Mouse (Mus musculus) hindbrain, embryonic 11.5 days (tissue): ENCODE results near the gene Dhtkd1. TPM values are rescaled to one million over a fixed set of nuclear protein-coding genes. Genes with fewer than 3 reads are reported as not detected.
"Not testable (repeated sequence)": the region's sequence is repeated elsewhere in the genome, so short reads cannot be mapped to it uniquely, and the experiment has no call there.

Source experiments
- ATAC-seq: fragments of 200-750 bp; cut with Nextera tagmentation; 2 replicates; pipeline ENCODE4 v1.8.0; 2017; ENCODE audit warnings: mild to moderate bottlenecking, moderate TSS enrichment, moderate library complexity; ENCODE audit not compliant: low FRiP score
- DNase-seq: peaks from one replicate; pipeline ENCODE4 v3.0.0-alpha.2; 2015; ENCODE audit warnings: low spot score
- H3K27ac ChIP-seq: fragments of 300-500 bp; sonication (generic); 2 replicates; pipeline ENCODE4 v1.5.1; 2014; ENCODE audit warnings: mild to moderate bottlenecking, low read depth, low read length
- H3K27me3 ChIP-seq: fragments of 300-500 bp; sonication (generic); 2 replicates; pipeline ENCODE4 v1.6.1; 2014; ENCODE audit warnings: mild to moderate bottlenecking, low read length, moderate library complexity, mixed read lengths; ENCODE audit not compliant: control insufficient read depth, insufficient read depth
- H3K36me3 ChIP-seq: fragments of 300-500 bp; sonication (generic); 2 replicates; pipeline ENCODE4 v1.6.1; 2014; ENCODE audit warnings: mild to moderate bottlenecking, low read length, moderate library complexity, mixed read lengths; ENCODE audit not compliant: control insufficient read depth, insufficient read depth
- H3K4me1 ChIP-seq: fragments of 300-500 bp; sonication (generic); replicated peaks from 2 replicates; pipeline ENCODE4 v1.6.1; 2014; ENCODE audit warnings: low read length, mixed read lengths; ENCODE audit not compliant: control insufficient read depth, insufficient read depth
- H3K4me2 ChIP-seq: fragments of 300-500 bp; sonication (generic); replicated peaks from 2 replicates; pipeline ENCODE4 v1.6.1; 2014; ENCODE audit warnings: mild to moderate bottlenecking, low read depth, low read length
- H3K4me3 ChIP-seq: fragments of 300-500 bp; sonication (generic); 2 replicates; pipeline ENCODE4 v1.5.1; 2014; ENCODE audit warnings: low read depth, low read length
- H3K9ac ChIP-seq: fragments of 300-500 bp; sonication (generic); 2 replicates; pipeline ENCODE4 v1.6.1; 2014; ENCODE audit warnings: low read depth, low read length
- H3K9me3 ChIP-seq: fragments of 300-500 bp; sonication (generic); 2 replicates; pipeline ENCODE4 v1.6.1; 2016; ENCODE audit warnings: low read length; ENCODE audit not compliant: control insufficient read depth
- WGBS: fragments of 180-500 bp; shearing (Covaris S2); extraction: QIAGEN DNeasy Blood & Tissue Kit; methylation state at CpG from one replicate; pipeline ENCODE4 v1.1.7; 2014; 5-methylcytosine and 5-hydroxymethylcytosine counted together
- polyA plus RNA-seq: library from polyadenylated mRNA; unstranded; fragments of >200 nt; fragmentation: Nextera tagmentation; extraction: Ambion mirVana; gene quantifications from 2 replicates; pipeline ENCODE4 v1.2.1, GENCODE M21; 2014

Gene Dhtkd1
- polyA plus RNA-seq, 1 experiment from 2014 or later: 8.4 TPM

DNA sequence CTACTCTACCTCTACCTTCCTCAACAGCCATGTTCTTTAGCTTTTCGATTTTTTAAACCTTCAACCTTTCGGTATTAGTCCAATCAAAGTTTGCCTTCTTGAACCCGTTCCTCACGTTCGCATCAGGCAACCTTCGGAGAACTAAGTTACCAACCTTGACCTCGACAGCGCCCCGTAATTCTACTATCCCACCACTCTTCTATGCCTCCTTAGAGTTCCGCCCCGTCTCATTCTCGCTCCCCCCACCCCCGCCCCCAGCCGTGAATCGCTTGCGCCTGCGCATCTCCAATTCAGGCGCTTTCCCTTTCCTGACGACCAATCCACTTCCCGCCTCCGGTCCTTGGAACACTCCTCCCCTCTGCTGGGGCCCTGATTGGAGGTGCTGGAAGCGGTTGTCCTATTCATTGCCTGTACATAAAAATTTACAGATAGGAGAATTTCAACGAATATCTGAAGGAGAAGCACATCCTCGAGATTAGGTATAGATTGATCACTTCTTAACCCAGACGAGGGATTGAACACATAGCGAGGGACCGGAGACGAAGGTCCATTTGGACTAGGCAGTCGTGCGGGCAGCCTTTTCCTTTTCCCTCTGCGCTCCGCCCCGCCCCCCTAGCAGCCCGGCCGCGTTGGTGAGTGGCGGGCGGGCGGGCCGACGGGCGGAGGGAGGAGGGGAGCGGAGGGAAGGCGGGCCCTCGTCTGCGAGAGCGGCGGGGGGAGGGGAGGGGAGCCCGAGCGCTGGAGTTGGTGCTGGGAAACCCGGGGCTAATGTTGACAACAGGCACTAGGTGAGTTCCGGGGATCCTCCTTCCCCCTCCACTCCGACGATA is 8.4 kb upstream of the Dhtkd1 start, which contains the start of gene Upf2:
Upf2 (plus strand) TSS at position 704 of the 830 bp plus-strand sequence.
- Histone ChIP-seq H3K27me3 (no peaks in the 10 kb centered on the region), H3K4me2 (peak within 1 kb of the TSS; percentile 86), H3K9ac (peak within 1 kb of the TSS; percentile 93), H3K4me3 (peak within 1 kb of the TSS; percentile 90), H3K27ac (peak within 1 kb of the TSS; percentile 80), H3K4me1 (no peaks in the 10 kb centered on the region), H3K36me3 (no peaks in the 10 kb centered on the region), H3K9me3 (no peaks in the 10 kb centered on the region)
- WGBS: under 1% methylated on average over 41 of the region's 54 CpGs
- peak; percentile 97 for ATAC-seq
- DNase-seq: peak; percentile 95

GRCm38 (mm10) chr2:5950305-5950704 is 7.7 kb upstream of the Dhtkd1 start:
- H3K4me1 ChIP-seq: no peaks in the 10 kb centered on the region
- H3K27ac ChIP-seq: no peak overlapping the region
- H3K27me3 ChIP-seq: no peaks in the 10 kb centered on the region
- peak overlapping the region; percentile 90 for H3K4me3 ChIP-seq
- H3K36me3 ChIP-seq: no peaks in the 10 kb centered on the region
- WGBS: 19% methylated on average over 6 of the region's 6 CpGs
- H3K9me3 ChIP-seq: no peaks in the 10 kb centered on the region
- DNase-seq (peak; percentile 34), ATAC-seq (no peak)
- H3K9ac ChIP-seq: peak overlapping the region; percentile 93
- peak overlapping the region; percentile 48 for H3K4me2 ChIP-seq

GRCm38 (mm10) chr2:5949821-5950220 is 7.2 kb upstream of the Dhtkd1 start:
- H3K4me2 ChIP-seq: peak overlapping the region; percentile 48; the same call in 1 of the 2 replicates
- H3K4me1 ChIP-seq, H3K9me3 ChIP-seq, H3K27me3 ChIP-seq, H3K36me3 ChIP-seq, DNase-seq, H3K4me3 ChIP-seq, ATAC-seq, H3K9ac ChIP-seq, H3K27ac ChIP-seq: not testable (repeated sequence)
- WGBS: 95% methylated on average over 8 of the region's 9 CpGs

DNA sequence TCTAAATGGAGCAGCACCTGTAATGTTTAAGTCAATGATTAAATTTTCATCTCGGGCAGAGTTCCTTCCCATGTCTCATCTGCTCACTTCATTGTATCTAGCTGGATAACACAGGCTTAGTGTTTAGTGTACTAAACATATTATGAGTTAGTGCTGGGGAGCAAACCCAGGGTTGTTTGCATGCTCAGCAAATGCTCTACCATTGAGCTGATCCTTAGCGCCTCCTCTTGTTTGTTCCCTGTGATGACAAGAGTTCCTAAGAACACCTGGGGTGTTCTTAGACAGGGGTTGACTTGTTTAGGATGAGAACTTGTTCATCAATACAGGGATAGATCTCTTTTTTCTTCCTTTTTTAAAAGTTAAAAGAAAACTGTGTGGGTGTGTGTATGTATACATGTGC is 6.4 kb upstream of the Dhtkd1 start:
- Histone ChIP-seq H3K4me2 (no peak overlapping the region), H3K27ac (no peak overlapping the region), H3K4me3 (no peak overlapping the region), H3K9ac (no peak overlapping the region), H3K9me3 (no peaks in the 10 kb centered on the region), H3K27me3 (no peaks in the 10 kb centered on the region), H3K4me1 (no peaks in the 10 kb centered on the region), H3K36me3 (no peaks in the 10 kb centered on the region)
- DNase-seq (no peak), ATAC-seq (no peak)
- 83% methylated on average over 2 of the region's 2 CpGs for WGBS

- no peak overlapping the region for H3K4me2 ChIP-seq
- WGBS: 88% methylated on average over 3 of the region's 3 CpGs
- no peak overlapping the region for H3K9ac ChIP-seq
- H3K4me3 ChIP-seq: no peak overlapping the region
- H3K27ac ChIP-seq: no peak overlapping the region
- no peaks in the 10 kb centered on the region for H3K4me1 ChIP-seq
- H3K36me3 ChIP-seq: no peaks in the 10 kb centered on the region
- no peaks in the 10 kb centered on the region for H3K9me3 ChIP-seq
- no peaks in the 10 kb centered on the region for H3K27me3 ChIP-seq
- no peak for DNase-seq
- no peak for ATAC-seq
These were observed 4.3 kb upstream of the Dhtkd1 start for GRCm38 (mm10) chr2:5946876-5947275.

GRCm38 (mm10) chr2:5945629-5946028 is 3.0 kb upstream of the Dhtkd1 start:
- H3K27ac ChIP-seq: no peak overlapping the region
- no peak overlapping the region for H3K4me2 ChIP-seq
- DNase-seq (no peak), ATAC-seq (no peak)
- no peaks in the 10 kb centered on the region for H3K27me3 ChIP-seq
- no peaks in the 10 kb centered on the region for H3K36me3 ChIP-seq
- H3K9me3 ChIP-seq: no peaks in the 10 kb centered on the region
- H3K4me3 ChIP-seq: no peak overlapping the region
- H3K9ac ChIP-seq: no peak overlapping the region
- 85% methylated on average over 1 of the region's 1 CpGs for WGBS
- H3K4me1 ChIP-seq: no peaks in the 10 kb centered on the region

GRCm38 (mm10) chr2:5943071-5943470 is 479 bp upstream of the Dhtkd1 start:
- H3K4me3 ChIP-seq: peak overlapping the region; percentile 55; the same call in 1 of the 2 replicates
- peak overlapping the region; percentile 70 for H3K4me2 ChIP-seq
- no peaks in the 10 kb centered on the region for H3K9me3 ChIP-seq
- DNase-seq (no peak), ATAC-seq (peak; percentile 21; the same call in 1 of the 2 replicates)
- H3K36me3 ChIP-seq: no peaks in the 10 kb centered on the region
- no peak overlapping the region for H3K27ac ChIP-seq
- 44% methylated on average over 4 of the region's 4 CpGs for WGBS
- H3K9ac ChIP-seq: no peak overlapping the region
- no peaks in the 10 kb centered on the region for H3K27me3 ChIP-seq
- no peaks in the 10 kb centered on the region for H3K4me1 ChIP-seq

DNA sequence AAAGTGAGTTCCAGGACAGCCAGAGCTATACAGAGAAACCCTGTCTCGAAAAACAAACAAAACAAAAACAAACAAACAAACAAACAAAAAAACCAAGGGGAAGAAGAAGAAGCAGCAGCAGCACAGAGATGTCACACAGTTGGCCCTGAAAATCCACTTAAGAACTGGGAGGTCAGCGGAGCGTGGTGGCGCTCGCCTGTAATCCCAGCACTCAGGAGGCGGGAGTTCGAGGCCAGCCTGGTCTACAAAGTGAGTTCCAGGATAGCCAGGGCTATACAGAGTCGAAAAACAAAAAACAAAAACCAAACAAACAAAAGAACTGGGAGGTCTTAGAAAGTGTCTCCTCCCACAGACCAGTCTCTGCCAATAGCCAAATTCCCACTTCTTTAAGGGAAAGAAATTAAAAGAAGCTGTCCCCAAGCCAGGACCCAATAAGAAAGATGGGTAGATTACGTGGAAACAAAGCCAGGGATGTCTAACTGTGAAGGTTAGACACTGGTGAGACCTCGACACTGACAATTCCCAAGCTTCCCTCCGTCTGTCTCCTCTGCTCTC is 654 bp downstream of the Dhtkd1 start:
- peak overlapping the region; percentile 64 for H3K9ac ChIP-seq
- peak overlapping the region; percentile 70 for H3K4me2 ChIP-seq
- H3K9me3 ChIP-seq: no peaks in the 10 kb centered on the region
- DNase-seq: peak; percentile 19
- H3K27ac ChIP-seq: no peak overlapping the region
- H3K4me1 ChIP-seq: no peaks in the 10 kb centered on the region
- 55% methylated on average over 11 of the region's 11 CpGs for WGBS
- H3K4me3 ChIP-seq: peak overlapping the region; percentile 55
- no peaks in the 10 kb centered on the region for H3K27me3 ChIP-seq
- ATAC-seq: 0 out of 2 replicates have a peak, but pooled peaks have one; percentile 8
- H3K36me3 ChIP-seq: no peaks in the 10 kb centered on the region

DNA sequence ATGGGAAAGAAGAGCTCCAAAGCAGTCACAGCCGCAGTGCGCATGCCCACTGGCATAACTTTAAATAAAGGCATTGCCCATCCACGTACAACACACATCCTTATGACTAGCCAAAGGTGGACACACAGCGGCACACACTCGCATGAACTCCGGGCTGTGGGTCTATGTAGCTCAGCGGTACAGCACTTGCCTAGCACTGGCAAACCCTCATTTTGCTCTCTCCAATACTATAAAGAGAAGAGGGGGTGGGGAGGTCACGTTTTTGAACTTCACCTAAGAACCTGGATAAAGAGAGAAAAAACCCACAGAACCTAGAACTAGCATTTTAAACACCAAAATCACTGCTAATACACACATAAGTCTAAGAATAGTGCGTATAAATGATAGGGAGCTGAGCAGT is 1.7 kb downstream of the Dhtkd1 start:
- Histone ChIP-seq H3K4me2 (no peak overlapping the region), H3K27me3 (no peaks in the 10 kb centered on the region), H3K4me3 (no peak overlapping the region), H3K4me1 (no peaks in the 10 kb centered on the region), H3K9me3 (no peaks in the 10 kb centered on the region), H3K9ac (no peak overlapping the region), H3K27ac (no peak overlapping the region), H3K36me3 (no peaks in the 10 kb centered on the region)
- ATAC-seq (no peak), DNase-seq (no peak)
- 94% methylated on average over 9 of the region's 9 CpGs for WGBS
